Mouse (Mus musculus) bone marrow, adult 2 months (tissue): ENCODE measurements at regions not wholly inside any gene's neighbourhood (a gene's known extent, or its start where the extent isn't known, plus 50 kb on each side); places are given as distances from the start of the nearest gene placed in this dataset.

Experiments used
- CTCF ChIP-seq: fragments of 200-500 bp; IDR thresholded peaks from 2 replicates; pipeline ENCODE4 v1.5.1; 2011; ENCODE audit warnings: low read length, control low read depth; ENCODE audit not compliant: control insufficient read depth, insufficient read depth
- POLR2A ChIP-seq: fragments of 200-500 bp; IDR thresholded peaks from 2 replicates; pipeline ENCODE4 v1.6.1; 2011; ENCODE audit warnings: low read depth, mild to moderate bottlenecking, control low read depth, low read length, borderline replicate concordance; ENCODE audit not compliant: control insufficient read depth

DNA sequence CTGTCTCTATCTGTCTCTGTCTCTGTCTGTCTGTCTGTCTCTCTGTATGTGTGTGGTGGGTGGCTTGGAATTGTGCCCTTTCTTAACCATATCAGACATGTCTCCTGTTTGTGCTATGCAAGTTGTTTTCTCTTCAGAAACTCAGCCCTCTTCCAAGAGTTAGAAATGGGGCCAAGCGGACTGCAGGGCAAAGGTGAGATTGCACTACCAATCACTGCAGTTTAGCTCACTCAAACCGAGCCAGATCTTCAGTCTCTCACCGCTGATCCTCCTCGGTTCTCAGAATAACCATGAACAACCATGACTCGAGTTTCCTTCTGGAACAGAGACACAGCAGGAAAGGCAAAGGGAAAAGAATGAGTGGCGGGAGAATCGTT, 137.2 kb downstream of the Dact1 start:
- TF ChIP-seq POLR2A = no peak
- no peak for TF ChIP-seq CTCF
